Mouse (Mus musculus) lung, adult 18-20 months (tissue): ENCODE results near the gene Gabra3.

Source experiments
- DNase-seq, 2 experiments: peaks; one replicate each; pipeline ENCODE4 v3.0.0; 2022; ENCODE audit warnings: mixed read lengths in 2 of 2

Gene Gabra3

DNA sequence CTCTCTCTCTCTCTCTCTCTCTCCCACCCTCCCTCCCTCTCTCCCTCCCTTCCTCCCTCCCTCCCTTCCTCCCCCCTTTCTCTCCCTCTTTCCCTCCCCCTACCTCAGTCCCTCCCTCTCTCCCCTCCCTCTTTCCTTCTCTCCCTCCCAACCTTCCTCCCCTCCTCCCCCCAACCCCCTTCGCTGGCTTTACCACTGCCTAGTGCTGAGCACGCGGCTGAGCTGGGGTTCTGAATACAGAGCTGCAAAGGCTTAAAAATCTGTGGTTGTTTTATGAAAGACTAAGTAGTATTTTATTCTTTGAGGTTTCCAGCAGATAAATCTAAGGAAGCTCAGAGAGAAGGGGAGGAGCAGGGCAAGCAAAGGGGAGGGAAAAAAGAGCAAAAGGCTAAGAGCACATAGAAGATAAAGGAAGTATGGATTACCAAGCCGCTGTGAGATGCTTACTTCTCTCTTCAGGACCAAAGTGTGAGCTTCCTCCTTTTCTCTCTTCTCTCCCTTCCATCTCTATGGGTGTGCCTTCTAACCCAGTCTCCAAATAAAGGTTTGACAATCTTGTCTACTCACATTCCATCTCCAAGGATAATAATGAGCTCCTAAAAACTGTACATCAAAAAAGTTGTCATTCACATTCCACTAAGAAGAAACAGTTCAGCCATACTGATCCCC lies at the start of gene Gabra3:
TSS of gene Gabra3 (minus strand) at position 619 of the 669 bp plus-strand sequence.
- DNase-seq = no peak

GRCm38 (mm10) chrX:72655789-72656188 lies 859 bp downstream of the Gabra3 start:
- DNase-seq = no peak

DNA sequence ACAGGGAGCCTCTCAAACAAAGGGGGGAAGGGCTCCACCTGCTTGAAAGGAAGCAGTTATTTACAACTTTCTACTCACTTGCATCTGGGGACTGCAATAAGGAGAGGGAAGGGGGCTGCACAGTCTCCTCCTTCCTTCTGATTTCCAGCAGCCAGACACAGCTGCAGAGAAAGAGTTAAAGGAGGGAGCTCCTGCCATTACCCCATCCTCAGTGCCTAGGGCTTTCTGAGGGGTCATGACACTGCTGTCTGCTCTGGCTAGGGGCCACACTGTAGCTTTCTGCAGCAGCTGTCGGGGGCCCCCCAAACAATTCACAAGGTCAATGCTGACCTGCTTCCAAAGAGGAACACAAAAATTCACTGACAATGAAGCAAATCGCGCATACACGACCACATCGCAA lies 1.3 kb downstream of the Gabra3 start:
- DNase-seq = no peak

DNA sequence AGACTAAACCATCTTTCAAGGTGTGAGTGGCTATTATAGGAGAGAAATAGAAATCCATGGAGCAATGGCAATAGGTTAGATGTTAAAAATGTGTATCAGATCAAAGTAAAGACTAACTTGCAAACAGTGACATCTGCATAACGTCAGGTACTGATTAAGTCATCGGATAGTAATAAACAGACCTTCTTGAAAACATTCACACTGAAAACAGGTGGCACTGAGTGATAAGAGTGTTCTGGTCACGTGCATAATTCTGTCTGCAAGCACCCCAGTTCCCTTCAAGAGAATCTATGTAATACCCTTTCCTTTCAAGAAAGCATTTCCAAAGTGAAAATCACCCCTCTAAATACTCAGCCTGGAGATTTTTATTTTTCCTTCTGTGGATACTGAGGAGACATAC lies 6.0 kb downstream of the Gabra3 start:
- DNase-seq = no peak

DNA sequence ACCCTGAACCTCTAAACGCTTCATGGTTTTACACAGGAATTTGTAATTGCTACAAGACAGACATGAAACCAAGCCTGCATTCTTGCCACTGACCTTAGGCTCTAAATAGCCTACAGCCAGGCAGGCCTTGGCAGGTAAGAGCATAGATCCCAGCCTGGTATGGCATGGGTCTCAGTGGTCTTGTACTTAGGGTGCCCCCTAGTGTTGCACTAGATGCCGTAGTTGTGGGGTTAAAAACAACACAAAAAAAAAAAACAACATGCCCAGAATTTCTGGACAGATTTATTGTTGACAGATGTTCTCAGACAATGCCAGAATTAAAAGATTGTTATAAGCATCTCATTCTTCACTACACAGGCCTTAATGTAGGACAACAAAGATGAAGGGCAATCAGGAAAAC lies 12.0 kb downstream of the Gabra3 start:
- DNase-seq = no peak

GRCm38 (mm10) chrX:72497284-72497683 lies 159.4 kb downstream of the Gabra3 start:
- DNase-seq = no peak

DNA sequence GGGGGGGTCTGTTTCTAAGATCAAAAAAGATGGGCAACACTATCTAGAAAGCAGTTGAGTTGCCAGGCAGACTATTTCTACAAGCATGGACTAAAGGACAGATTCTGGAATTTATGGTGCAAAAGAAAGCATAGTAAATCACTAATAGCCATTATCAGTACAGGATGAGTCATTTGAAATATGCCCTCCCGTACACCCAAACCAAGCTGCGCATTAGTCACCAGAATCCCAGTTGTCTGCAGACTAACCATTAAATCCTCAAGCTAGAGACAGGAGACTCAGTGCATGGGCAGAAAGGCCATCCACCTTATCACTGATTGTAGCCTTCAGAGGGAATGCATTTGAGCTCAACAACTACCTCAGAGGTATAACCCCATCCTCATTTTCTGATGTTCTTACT lies 166.8 kb downstream of the Gabra3 start:
- no peak for DNase-seq

DNA sequence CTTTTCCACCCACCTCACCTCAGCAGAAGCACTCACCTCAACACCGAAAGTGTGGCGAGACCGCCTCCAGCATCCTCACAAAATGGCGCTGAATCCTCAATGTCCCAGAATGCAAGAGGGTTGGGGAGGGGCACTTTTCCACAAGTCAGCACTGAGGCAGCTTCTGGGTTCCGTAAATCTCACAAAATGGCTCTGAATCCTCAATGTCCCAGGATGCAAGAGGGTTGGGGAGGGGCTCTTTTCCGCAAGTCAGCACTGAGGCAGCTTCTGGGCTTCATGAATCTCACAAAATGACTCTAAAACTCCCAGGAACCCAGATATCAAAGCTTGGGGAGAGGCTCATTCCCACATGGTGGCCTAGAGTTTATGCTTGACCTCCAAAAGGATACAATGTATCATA lies 269.9 kb downstream of the Gabra3 start, which contains the start of gene Magea10:
TSS of gene Magea10 (minus strand) at position 101 of the 400 bp plus-strand sequence.
- DNase-seq = no peak
